Mouse (Mus musculus): Measurements from ENCODE around the gene Camk2n1. TPM values are rescaled to one million over a fixed set of nuclear protein-coding genes. Genes with fewer than 3 reads are reported as not detected.

The Camk2n1 gene
- polyA plus RNA-seq (2015; fragmentation: Nextera tagmentation; extraction: Ambion mirVana) = 4.8 and 5.5 TPM in 2 replicates

GRCm38 (mm10) chr4:138453753-138454570, at the start of gene Camk2n1:
TSS of gene Camk2n1 (plus strand) at chr4:138454314.
- H3K4me2 ChIP-seq (replicated peaks) = peak within 1 kb of the TSS; percentile 83
- H3K27me3 ChIP-seq (replicated peaks) = no peaks in the 10 kb centered on the region
- under 1% methylated on average over 60 of the region's 64 CpGs for WGBS
- peaks cover 27% of the 10 kb centered on the region for H3K4me1 ChIP-seq (replicated peaks)
- peak; percentile 89 for ATAC-seq
- H3K9ac ChIP-seq = peak within 1 kb of the TSS; percentile 89
- no peaks in the 10 kb centered on the region for H3K36me3 ChIP-seq
- no peaks in the 10 kb centered on the region for H3K9me3 ChIP-seq
- H3K4me3 ChIP-seq (replicated peaks) = peak within 1 kb of the TSS; percentile 83
- H3K27ac ChIP-seq = peak within 1 kb of the TSS; percentile 92

DNA sequence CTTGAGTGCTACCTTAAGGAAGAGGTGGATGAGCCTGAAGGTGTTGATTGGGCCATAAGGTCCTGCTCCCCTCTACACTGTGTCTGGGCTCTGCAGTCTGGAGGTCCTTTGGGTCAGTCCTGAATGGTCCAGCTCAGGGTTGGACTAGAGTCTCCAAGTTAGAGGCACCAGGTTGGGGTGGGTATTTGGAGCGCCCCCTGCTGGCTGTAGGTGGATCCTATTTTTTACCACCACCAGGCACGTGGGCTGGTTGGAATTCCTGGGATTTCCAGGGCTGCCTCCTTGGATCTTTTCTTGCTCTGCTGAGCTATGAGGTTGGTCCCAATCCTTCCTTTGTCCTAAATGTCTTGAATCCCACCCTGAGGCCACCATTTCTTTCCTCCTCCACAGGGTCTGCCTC, 49.3 kb upstream of the Camk2n1 start:
- H3K27me3 ChIP-seq (replicated peaks) = peaks cover under 1% of the 10 kb centered on the region; the same call in 1 of the 2 replicates
- no peak overlapping the region for H3K27ac ChIP-seq
- ATAC-seq = no peak
- WGBS = 6% methylated on average over 2 of the region's 2 CpGs
- H3K4me2 ChIP-seq (replicated peaks) = no peak overlapping the region
- H3K9me3 ChIP-seq = no peaks in the 10 kb centered on the region
- H3K36me3 ChIP-seq = no peaks in the 10 kb centered on the region
- no peaks in the 10 kb centered on the region for H3K4me1 ChIP-seq (replicated peaks)
- H3K4me3 ChIP-seq (replicated peaks) = no peak overlapping the region
- H3K9ac ChIP-seq = no peak overlapping the region

GRCm38 (mm10) chr4:138407479-138408194, 46.5 kb upstream of the Camk2n1 start:
- Histone ChIP-seq H3K9me3 (no peaks in the 10 kb centered on the region), H3K27me3 (replicated peaks) (0 out of 2 replicates have a peak, but pooled peaks cover 4% of the 10 kb centered on the region), H3K27ac (peak overlapping the region; percentile 48; the same call in 1 of the 2 replicates), H3K9ac (no peak overlapping the region), H3K4me1 (replicated peaks) (no peaks in the 10 kb centered on the region), H3K36me3 (no peaks in the 10 kb centered on the region), H3K4me3 (replicated peaks) (no peak overlapping the region), H3K4me2 (replicated peaks) (no peak overlapping the region)
- WGBS = 59% methylated on average over 12 of the region's 13 CpGs
- peak; percentile 53; the same call in 1 of the 2 replicates for ATAC-seq

DNA sequence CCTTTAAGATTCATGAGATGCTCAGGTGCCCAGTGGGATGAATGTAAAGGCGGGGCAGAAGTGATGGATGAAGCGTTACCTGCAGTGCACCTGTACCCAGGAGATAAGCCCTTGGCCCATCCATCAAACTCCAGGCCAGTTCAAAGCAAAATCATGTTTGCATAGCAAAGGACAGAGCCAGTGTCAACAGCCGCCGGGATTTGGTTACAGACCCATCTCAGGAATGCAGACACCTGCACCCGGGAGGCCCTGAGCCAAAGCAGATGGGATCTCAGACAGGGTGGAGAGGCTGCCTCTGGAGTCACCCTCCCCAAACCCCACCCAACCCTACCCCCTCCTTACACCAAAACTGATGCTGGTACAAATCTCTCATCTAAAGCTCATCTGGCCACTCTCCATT, 43.1 kb upstream of the Camk2n1 start:
- H3K4me1 ChIP-seq (replicated peaks) = no peaks in the 10 kb centered on the region
- ATAC-seq = no peak
- no peaks in the 10 kb centered on the region for H3K36me3 ChIP-seq
- no peaks in the 10 kb centered on the region for H3K9me3 ChIP-seq
- H3K9ac ChIP-seq = no peak overlapping the region
- H3K27me3 ChIP-seq (replicated peaks) = peaks cover 10% of the 10 kb centered on the region; the same call in 1 of the 2 replicates
- no peak overlapping the region for H3K4me2 ChIP-seq (replicated peaks)
- WGBS = 11% methylated on average over 5 of the region's 5 CpGs
- no peak overlapping the region for H3K27ac ChIP-seq
- H3K4me3 ChIP-seq (replicated peaks) = no peak overlapping the region

- H3K27ac ChIP-seq = no peak overlapping the region
- no peak for ATAC-seq
- no peaks in the 10 kb centered on the region for H3K4me1 ChIP-seq (replicated peaks)
- peaks cover 10% of the 10 kb centered on the region; the same call in 1 of the 2 replicates for H3K27me3 ChIP-seq (replicated peaks)
- no peaks in the 10 kb centered on the region for H3K36me3 ChIP-seq
- 42% methylated on average over 7 of the region's 7 CpGs for WGBS
- H3K4me2 ChIP-seq (replicated peaks) = no peak overlapping the region
- H3K9me3 ChIP-seq = no peaks in the 10 kb centered on the region
- no peak overlapping the region for H3K4me3 ChIP-seq (replicated peaks)
- H3K9ac ChIP-seq = no peak overlapping the region
Observed at GRCm38 (mm10) chr4:138411504-138412121, 42.5 kb upstream of the Camk2n1 start.

DNA sequence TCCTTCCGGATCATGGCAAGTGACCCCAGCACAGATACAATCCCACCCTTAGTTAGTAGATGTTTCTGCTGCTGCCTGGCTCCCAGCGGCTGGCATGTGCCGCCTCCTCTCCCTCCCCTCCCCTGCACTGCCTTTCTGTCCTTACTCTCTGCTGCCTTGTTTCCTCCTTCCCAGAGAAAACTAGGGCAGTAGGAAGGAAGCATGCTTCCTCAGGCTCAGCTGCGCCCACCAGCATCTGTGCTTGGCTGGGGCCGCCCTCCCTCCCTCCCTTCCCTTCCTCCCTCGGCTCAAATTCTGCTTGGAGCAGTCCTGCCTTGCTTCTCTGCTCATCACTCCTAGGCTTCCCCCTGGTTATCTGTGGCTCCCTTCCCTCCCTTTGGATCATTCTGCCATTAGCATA, 39.4 kb upstream of the Camk2n1 start:
- Histone ChIP-seq H3K9ac (no peak overlapping the region), H3K4me2 (replicated peaks) (no peak overlapping the region), H3K36me3 (no peaks in the 10 kb centered on the region), H3K4me3 (replicated peaks) (no peak overlapping the region), H3K9me3 (no peaks in the 10 kb centered on the region), H3K27ac (no peak overlapping the region), H3K27me3 (replicated peaks) (peaks cover 10% of the 10 kb centered on the region; the same call in 1 of the 2 replicates), H3K4me1 (replicated peaks) (0 out of 2 replicates have a peak, but pooled peaks cover 3% of the 10 kb centered on the region)
- 24% methylated on average over 6 of the region's 6 CpGs for WGBS
- no peak for ATAC-seq

DNA sequence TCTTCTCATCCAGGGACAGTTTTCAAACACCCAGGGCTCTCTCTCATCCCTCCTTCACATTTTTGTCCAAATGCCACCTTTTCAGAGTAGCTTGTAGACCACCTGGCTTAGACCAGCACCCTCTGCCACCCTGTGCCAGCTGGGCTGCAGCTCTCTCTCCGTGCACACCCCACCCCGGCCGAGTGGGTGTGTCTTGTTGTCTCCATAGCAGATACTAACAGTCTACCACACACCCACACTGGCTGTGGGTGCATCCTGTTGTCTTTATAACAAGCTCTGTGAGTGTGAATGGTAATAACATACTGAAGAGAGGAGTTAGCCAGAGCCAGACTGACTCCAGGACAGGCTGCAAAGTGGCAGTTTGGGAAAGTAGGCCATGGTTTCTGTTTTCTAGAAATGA, 38.1 kb upstream of the Camk2n1 start:
- peaks cover 10% of the 10 kb centered on the region; the same call in 1 of the 2 replicates for H3K27me3 ChIP-seq (replicated peaks)
- no peak overlapping the region for H3K27ac ChIP-seq
- no peak overlapping the region for H3K4me2 ChIP-seq (replicated peaks)
- ATAC-seq = no peak
- no peak overlapping the region for H3K4me3 ChIP-seq (replicated peaks)
- no peaks in the 10 kb centered on the region for H3K9me3 ChIP-seq
- WGBS = 71% methylated on average over 3 of the region's 3 CpGs
- H3K9ac ChIP-seq = no peak overlapping the region
- 0 out of 2 replicates have a peak, but pooled peaks cover 3% of the 10 kb centered on the region for H3K4me1 ChIP-seq (replicated peaks)
- no peaks in the 10 kb centered on the region for H3K36me3 ChIP-seq

DNA sequence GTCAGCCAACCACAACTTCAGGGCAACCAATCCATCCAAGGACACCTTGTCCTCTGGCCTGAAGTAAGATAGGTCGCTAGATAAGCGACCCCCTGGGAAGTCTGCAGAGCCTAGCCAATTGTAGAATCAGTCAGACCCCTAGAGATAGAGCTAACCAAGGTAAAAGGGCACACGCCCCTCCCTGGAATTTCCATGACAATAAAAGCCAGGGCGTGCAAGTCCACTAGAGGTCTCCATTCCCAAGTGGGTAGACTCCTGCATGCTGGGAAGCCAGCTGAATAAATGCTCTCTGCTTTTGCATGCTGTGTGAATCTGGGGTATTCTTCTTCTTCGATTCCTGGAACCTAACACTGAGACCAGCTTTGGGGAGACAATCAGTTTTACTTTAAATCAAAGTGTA, 37.7 kb upstream of the Camk2n1 start:
- ATAC-seq = no peak
- peaks cover 6% of the 10 kb centered on the region; the same call in 1 of the 2 replicates for H3K27me3 ChIP-seq (replicated peaks)
- no peak overlapping the region for H3K4me2 ChIP-seq (replicated peaks)
- no peak overlapping the region for H3K9ac ChIP-seq
- WGBS = 60% methylated on average over 5 of the region's 5 CpGs
- 0 out of 2 replicates have a peak, but pooled peaks cover 3% of the 10 kb centered on the region for H3K4me1 ChIP-seq (replicated peaks)
- H3K27ac ChIP-seq = no peak overlapping the region
- no peaks in the 10 kb centered on the region for H3K9me3 ChIP-seq
- no peak overlapping the region for H3K4me3 ChIP-seq (replicated peaks)
- H3K36me3 ChIP-seq = no peaks in the 10 kb centered on the region

DNA sequence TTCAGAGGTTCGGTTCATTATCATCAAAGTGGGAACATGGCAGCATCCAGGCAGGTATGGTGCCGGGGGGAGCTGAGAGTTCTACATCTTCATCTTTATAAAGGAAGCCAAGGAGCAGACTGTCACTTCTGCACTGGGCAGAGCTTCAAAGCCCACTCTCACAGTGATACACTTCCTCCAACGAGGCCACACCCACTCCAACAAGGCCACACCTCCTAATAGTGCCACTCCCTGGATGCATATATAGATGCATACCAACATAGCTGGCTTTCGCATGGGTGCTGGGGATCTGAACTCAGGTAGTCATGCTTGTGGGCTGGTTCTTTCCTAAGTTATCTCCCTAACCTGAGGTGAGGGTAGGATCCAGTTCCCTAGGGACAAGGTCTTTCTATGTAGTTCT, 36.2 kb upstream of the Camk2n1 start:
- Histone ChIP-seq H3K4me3 (replicated peaks) (no peak overlapping the region), H3K27me3 (replicated peaks) (peaks cover 6% of the 10 kb centered on the region; the same call in 1 of the 2 replicates), H3K4me1 (replicated peaks) (0 out of 2 replicates have a peak, but pooled peaks cover 3% of the 10 kb centered on the region), H3K4me2 (replicated peaks) (no peak overlapping the region), H3K27ac (no peak overlapping the region), H3K9ac (no peak overlapping the region), H3K9me3 (no peaks in the 10 kb centered on the region), H3K36me3 (no peaks in the 10 kb centered on the region)
- no peak for ATAC-seq
- WGBS = 85% methylated on average over 4 of the region's 4 CpGs

DNA sequence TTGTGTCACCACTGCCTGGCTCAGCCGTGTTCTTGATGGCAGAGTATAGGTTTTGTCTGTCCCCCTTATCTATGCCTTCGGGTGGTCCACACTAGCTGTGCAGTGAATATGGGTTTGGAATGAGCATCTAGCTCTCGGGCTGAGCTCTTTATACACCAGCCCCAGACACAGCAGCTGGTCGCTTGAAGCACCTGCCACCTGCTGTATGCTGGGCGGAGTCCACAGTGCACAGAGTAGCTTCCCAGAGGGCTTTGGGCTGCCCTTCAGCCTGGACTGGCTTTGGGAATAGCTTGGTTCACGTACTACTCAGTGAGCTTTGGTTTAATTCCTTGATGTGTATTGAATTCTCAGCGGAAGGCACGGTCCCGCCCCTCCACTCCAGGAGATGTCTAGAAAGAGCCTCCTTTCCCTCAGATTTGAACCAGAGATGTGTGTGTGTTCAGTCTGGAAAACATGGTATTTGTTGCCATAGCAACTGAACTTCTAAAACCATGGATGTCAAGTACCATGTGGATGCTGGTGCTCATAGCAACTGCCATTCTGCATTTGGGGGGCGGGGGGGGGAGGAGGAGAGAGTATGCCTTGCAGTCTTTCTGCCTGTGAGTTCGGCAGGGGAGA, 35.7 kb upstream of the Camk2n1 start:
- no peak overlapping the region for H3K4me2 ChIP-seq (replicated peaks)
- 58% methylated on average over 11 of the region's 11 CpGs for WGBS
- peaks cover 6% of the 10 kb centered on the region; the same call in 1 of the 2 replicates for H3K27me3 ChIP-seq (replicated peaks)
- H3K27ac ChIP-seq = no peak overlapping the region
- H3K9me3 ChIP-seq = no peaks in the 10 kb centered on the region
- 0 out of 2 replicates have a peak, but pooled peaks cover 3% of the 10 kb centered on the region for H3K4me1 ChIP-seq (replicated peaks)
- H3K4me3 ChIP-seq (replicated peaks) = no peak overlapping the region
- H3K9ac ChIP-seq = no peak overlapping the region
- H3K36me3 ChIP-seq = no peaks in the 10 kb centered on the region
- peak; percentile 68 for ATAC-seq

GRCm38 (mm10) chr4:138425028-138425427, 29.1 kb upstream of the Camk2n1 start:
- Histone ChIP-seq H3K4me2 (replicated peaks) (no peak overlapping the region), H3K9me3 (no peaks in the 10 kb centered on the region), H3K36me3 (no peaks in the 10 kb centered on the region), H3K4me1 (replicated peaks) (no peaks in the 10 kb centered on the region; the same call in 1 of the 2 replicates), H3K4me3 (replicated peaks) (no peak overlapping the region), H3K27ac (no peak overlapping the region), H3K9ac (no peak overlapping the region), H3K27me3 (replicated peaks) (no peaks in the 10 kb centered on the region)
- ATAC-seq = no peak
- 80% methylated on average over 6 of the region's 6 CpGs for WGBS

All from intestine, embryonic 15.5 days (tissue).